Mouse (Mus musculus): ENCODE measurements around the gene Tnfaip8l2.

DNA sequence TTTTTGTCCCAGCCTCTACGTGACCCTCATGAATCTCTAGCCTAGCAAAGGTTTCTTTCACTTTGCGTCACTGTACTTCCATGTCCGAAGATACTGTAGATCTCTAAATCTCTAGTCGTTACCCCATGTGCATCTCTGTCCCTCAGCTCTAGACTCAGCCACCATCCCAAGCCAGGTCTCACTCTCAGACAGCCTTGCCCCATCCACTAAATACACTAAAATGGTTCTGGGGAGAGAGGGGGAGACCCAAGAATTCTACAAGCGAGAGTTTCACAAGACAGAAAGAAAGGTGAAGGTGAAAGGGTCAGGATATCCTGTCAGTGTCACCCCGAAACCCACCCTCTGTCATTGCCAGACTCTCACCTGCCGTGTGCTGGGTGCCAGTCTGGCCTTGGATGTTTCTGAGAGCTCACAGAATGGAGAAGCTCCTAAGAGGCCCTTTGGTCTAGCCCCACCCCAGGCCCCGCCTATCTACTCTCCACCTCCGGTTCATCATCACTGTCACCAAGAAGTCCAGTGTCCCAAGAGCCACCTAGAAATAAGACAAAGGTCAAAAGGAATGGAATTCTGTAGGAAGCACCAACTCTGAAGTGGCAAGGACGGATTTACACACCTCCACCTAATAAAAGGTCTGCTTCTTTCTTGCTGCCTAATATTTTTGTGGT, at the start of gene Tnfaip8l2:
- TF ChIP-seq CTCF (IDR thresholded peaks at IDR 0.05; ENCODE audit: low read depth) (no peak), EP300 (IDR thresholded peaks at IDR 0.05; ENCODE audit: low read depth) (no peak)

Data from liver, embryonic 14.5 days (tissue).